20 mouse cellular contexts compared by ENCODE assay signal in the genomic region with DNA sequence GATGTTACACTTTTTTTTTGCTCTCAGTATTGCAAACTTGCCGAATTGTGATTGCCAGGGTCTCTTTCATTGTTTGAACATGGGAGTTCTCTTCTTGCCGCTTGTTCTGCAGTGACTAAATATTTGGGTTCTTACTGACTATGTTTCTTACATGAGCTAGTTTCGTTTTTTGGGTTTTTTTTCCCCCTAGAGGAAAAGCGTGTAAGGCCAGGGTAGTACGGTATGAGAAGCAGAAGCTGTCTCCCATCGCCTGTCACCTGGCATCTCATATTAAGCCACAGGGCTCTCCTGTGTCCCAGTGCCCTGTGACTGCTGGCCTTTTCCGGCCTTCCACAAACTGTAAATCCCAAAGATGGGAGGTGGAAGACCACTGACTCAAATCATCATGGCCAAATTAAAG.
A peak's percentile ranks its signal among the peaks of the same experiment; 100 is the strongest.
DNase-seq lines count a peak whose midpoint lies in the region; ATAC-seq and TF ChIP-seq lines count a peak whose summit lies in the region.
"Had no signal": no experiment of that assay in that cellular context is flagged by ENCODE, and none has a peak within 500 bp of the region (broad histone marks: within the 10 kb centered on the region; RNA-seq: fewer than 3 reads in every experiment).

No protein-coding gene starts in this region.

- TF ChIP-seq CTCF in layer of hippocampus, adult 2 months (conservative IDR thresholded peaks at IDR 0.05) = peak; percentile 31; the same call in 1 of the 2 replicates

- no peaks in the 10 kb centered on the region for H3K36me3 ChIP-seq in kidney, embryonic 14.5 days (ENCODE audit: control insufficient read depth, insufficient read depth, low read length)
- no peaks in the 10 kb centered on the region for H3K36me3 ChIP-seq in limb, embryonic 13.5 days
- no peaks in the 10 kb centered on the region for H3K36me3 ChIP-seq in neural tube, embryonic 15.5 days
- H3K36me3 ChIP-seq: embryonic facial prominence, embryonic 10.5 days; G1E; heart, embryonic 13.5 days; hindbrain, embryonic 12.5 days had no signal

- H3K4me3 ChIP-seq in kidney, embryonic 14.5 days (ENCODE audit: low read length) = no peak overlapping the region
- H3K4me3 ChIP-seq in layer of hippocampus, adult 2 months = no peak overlapping the region
- H3K4me3 ChIP-seq in limb, embryonic 13.5 days = no peak overlapping the region
- H3K4me3 ChIP-seq in neural tube, embryonic 15.5 days (replicated peaks) = no peak overlapping the region
- H3K4me3 ChIP-seq: embryonic facial prominence, embryonic 10.5 days; forebrain, embryonic 13.5 days; gastrocnemius, adult 2 months; heart, embryonic 13.5 days; hindbrain, embryonic 12.5 days had no signal

- H3K4me2 ChIP-seq in kidney, embryonic 14.5 days (replicated peaks; ENCODE audit: low read depth, low read length) = peak overlapping the region; percentile 13; the same call in 1 of the 2 replicates
- H3K4me2 ChIP-seq in limb, embryonic 13.5 days (replicated peaks) = peak overlapping the region; percentile 54
- no peak overlapping the region for H3K4me2 ChIP-seq in neural tube, embryonic 15.5 days
- H3K4me2 ChIP-seq: forebrain, embryonic 13.5 days; heart, embryonic 13.5 days; hindbrain, embryonic 12.5 days had no signal

- H3K4me1 ChIP-seq in kidney, embryonic 14.5 days (ENCODE audit: control insufficient read depth, insufficient read depth, low read length) = peaks cover 2% of the 10 kb centered on the region; the same call in 1 of the 2 replicates
- peaks cover 12% of the 10 kb centered on the region for H3K4me1 ChIP-seq in limb, embryonic 13.5 days
- H3K4me1 ChIP-seq in neural tube, embryonic 15.5 days = peaks cover 16% of the 10 kb centered on the region
- H3K4me1 ChIP-seq: embryonic facial prominence, embryonic 10.5 days; heart, embryonic 13.5 days had no signal

- H3K9me3 ChIP-seq in kidney, embryonic 14.5 days (ENCODE audit: control insufficient read depth, low read length) = no peaks in the 10 kb centered on the region
- H3K9me3 ChIP-seq in limb, embryonic 13.5 days = no peaks in the 10 kb centered on the region
- no peaks in the 10 kb centered on the region for H3K9me3 ChIP-seq in neural tube, embryonic 15.5 days (replicated peaks)
- H3K9me3 ChIP-seq: embryonic facial prominence, embryonic 10.5 days; forebrain, embryonic 13.5 days; heart, embryonic 13.5 days; hindbrain, embryonic 12.5 days had no signal

- H3K27me3 ChIP-seq in kidney, embryonic 14.5 days (ENCODE audit: control insufficient read depth, insufficient read depth, low read length) = no peaks in the 10 kb centered on the region
- peaks cover 7% of the 10 kb centered on the region; the same call in 1 of the 2 replicates for H3K27me3 ChIP-seq in limb, embryonic 13.5 days
- H3K27me3 ChIP-seq in neural tube, embryonic 15.5 days (replicated peaks) = no peaks in the 10 kb centered on the region
- H3K27me3 ChIP-seq: forebrain, embryonic 13.5 days; heart, embryonic 13.5 days; hindbrain, embryonic 12.5 days had no signal

- no peak overlapping the region for H3K9ac ChIP-seq in kidney, embryonic 14.5 days (ENCODE audit: low read depth, low read length)
- H3K9ac ChIP-seq in limb, embryonic 13.5 days = no peak overlapping the region
- no peak overlapping the region for H3K9ac ChIP-seq in neural tube, embryonic 15.5 days (replicated peaks)
- H3K9ac ChIP-seq: forebrain, embryonic 13.5 days; forebrain, postnatal 0 days; heart, embryonic 13.5 days; hindbrain, embryonic 12.5 days had no signal

- no peak for DNase-seq in kidney, postnatal 25 days
- DNase-seq in layer of hippocampus, adult 2 months (ENCODE audit: low spot score in 2 of 2) = no peak
- no peak for DNase-seq in layer of hippocampus, adult 11-12 months (ENCODE audit: low spot score)
- DNase-seq: adrenal gland, adult 8-10 months; adrenal gland, postnatal 36 days; cerebellum, adult 2 months; cerebellum, postnatal 10 days; forebrain, postnatal 0 days; gastrocnemius, adult 2 months; gastrocnemius, postnatal 25 days; heart, postnatal 36 days had no signal

- no peak overlapping the region for H3K27ac ChIP-seq in kidney, embryonic 14.5 days (ENCODE audit: low read depth, low read length)
- H3K27ac ChIP-seq in layer of hippocampus, adult 2 months = peak overlapping the region; percentile 71
- H3K27ac ChIP-seq in limb, embryonic 13.5 days = no peak overlapping the region
- 0 out of 2 replicates have a peak overlapping the region, but pooled peaks have one; percentile 9 for H3K27ac ChIP-seq in neural tube, embryonic 15.5 days (replicated peaks)
- H3K27ac ChIP-seq: embryonic facial prominence, embryonic 10.5 days; forebrain, embryonic 13.5 days; gastrocnemius, adult 2 months; heart, embryonic 13.5 days; hindbrain, embryonic 12.5 days had no signal

- 30% methylated on average over 7 of the region's 7 CpGs for WGBS in kidney, embryonic 14.5 days
- 36% methylated on average over 7 of the region's 7 CpGs for WGBS in limb, embryonic 13.5 days
- 61% methylated on average over 7 of the region's 7 CpGs for WGBS in neural tube, embryonic 15.5 days

- ATAC-seq in kidney, embryonic 14.5 days (ENCODE audit: low FRiP score, low TSS enrichment) = peak; percentile 62
- 0 out of 2 replicates have a peak, but pooled peaks have one; percentile 28 for ATAC-seq in limb, embryonic 13.5 days (ENCODE audit: low FRiP score, low read depth)
- no peak for ATAC-seq in neural tube, embryonic 15.5 days (ENCODE audit: low FRiP score)
- ATAC-seq in CD4-positive, CD25-positive, alpha-beta regulatory T cell, adult 4 months = no peak
- ATAC-seq: forebrain, embryonic 13.5 days; forebrain, postnatal 0 days had no signal

Comparison
In these comparisons a context has a peak if more than half of its experiments do, and no peak if none do; other contexts are left out.
1. ATAC-seq: peak in kidney, embryonic 14.5 days (single experiment) and limb, embryonic 13.5 days (single experiment); none in neural tube, embryonic 15.5 days (single experiment) and CD4-positive, CD25-positive, alpha-beta regulatory T cell, adult 4 months (single experiment).
2. H3K27ac ChIP-seq: peak in layer of hippocampus, adult 2 months (single experiment) and neural tube, embryonic 15.5 days (single experiment); none in kidney, embryonic 14.5 days (single experiment) and limb, embryonic 13.5 days (single experiment).